Mouse (Mus musculus) heart, embryonic 11.5 days (tissue): ENCODE results near the gene Sema4a. TPM values are rescaled to one million over a fixed set of nuclear protein-coding genes. Genes with fewer than 3 reads are reported as not detected.

Experiments used
- ATAC-seq: fragments of 200-750 bp; cut with Nextera tagmentation; replicated peaks from 2 replicates; pipeline ENCODE4 v1.8.0; 2017; ENCODE audit warnings: moderate library complexity; ENCODE audit not compliant: insufficient number of reproducible peaks, low FRiP score, low TSS enrichment
- H3K27ac ChIP-seq: fragments of 300-500 bp; sonication (generic); 2 replicates; pipeline ENCODE4 v1.5.1; 2014; ENCODE audit warnings: mild to moderate bottlenecking, low read depth, low read length
- H3K27me3 ChIP-seq: fragments of 300-500 bp; sonication (generic); 2 replicates; pipeline ENCODE4 v1.6.1; 2014; ENCODE audit warnings: mild to moderate bottlenecking, low read length, mixed read lengths; ENCODE audit not compliant: control insufficient read depth, insufficient read depth
- H3K36me3 ChIP-seq: fragments of 300-500 bp; sonication (generic); 2 replicates; pipeline ENCODE4 v1.6.1; 2014; ENCODE audit warnings: mild to moderate bottlenecking, low read length, moderate library complexity, mixed read lengths; ENCODE audit not compliant: control insufficient read depth, insufficient read depth
- H3K4me1 ChIP-seq: fragments of 300-500 bp; sonication (generic); 2 replicates; pipeline ENCODE4 v1.6.1; 2014; ENCODE audit warnings: low read length; ENCODE audit not compliant: control insufficient read depth, insufficient read depth
- H3K4me2 ChIP-seq: fragments of 300-500 bp; sonication (generic); 2 replicates; pipeline ENCODE4 v1.6.1; 2014; ENCODE audit warnings: mild to moderate bottlenecking, moderate library complexity
- H3K4me3 ChIP-seq: fragments of 300-500 bp; sonication (generic); 2 replicates; pipeline ENCODE4 v1.5.1; 2014; ENCODE audit warnings: low read depth, low read length
- H3K9ac ChIP-seq: fragments of 300-500 bp; sonication (generic); 2 replicates; pipeline ENCODE4 v1.6.1; 2014; ENCODE audit warnings: mild to moderate bottlenecking, low read depth, low read length, moderate library complexity
- H3K9me3 ChIP-seq: fragments of 300-500 bp; sonication (generic); replicated peaks from 2 replicates; pipeline ENCODE4 v1.6.1; 2016; ENCODE audit warnings: low read length; ENCODE audit not compliant: control insufficient read depth
- WGBS: fragments of 180-500 bp; shearing (Covaris S2); extraction: QIAGEN DNeasy Blood & Tissue Kit; methylation state at CpG from one replicate; pipeline ENCODE4 v1.1.7; 2014; ENCODE audit not compliant: insufficient replicate concordance; 5-methylcytosine and 5-hydroxymethylcytosine counted together
- polyA plus RNA-seq: library from polyadenylated mRNA; unstranded; fragments of >200 nt; fragmentation: Nextera tagmentation; extraction: Ambion mirVana; gene quantifications from 2 replicates; pipeline ENCODE4 v1.2.1, GENCODE M21; 2014

Sema4a gene
- polyA plus RNA-seq, 1 experiment from 2014 or later, result 0.80 TPM

GRCm38 (mm10) chr3:88449395-88450023 is 11.5 kb downstream of the Sema4a start:
- peak; percentile 56; the same call in 1 of the 2 replicates for ATAC-seq
- H3K9me3 ChIP-seq, result no peaks in the 10 kb centered on the region
- H3K36me3 ChIP-seq, result no peaks in the 10 kb centered on the region
- H3K27ac ChIP-seq, result no peak overlapping the region
- peak overlapping the region; percentile 49 for H3K4me2 ChIP-seq
- H3K4me1 ChIP-seq, result no peaks in the 10 kb centered on the region
- 0 out of 2 replicates have a peak overlapping the region, but pooled peaks have one; percentile 47 for H3K9ac ChIP-seq
- H3K4me3 ChIP-seq, result 0 out of 2 replicates have a peak overlapping the region, but pooled peaks have one; percentile 3
- WGBS, result 6% methylated on average over 21 of the region's 21 CpGs
- peaks cover 28% of the 10 kb centered on the region for H3K27me3 ChIP-seq

GRCm38 (mm10) chr3:88448443-88448842 is 12.5 kb downstream of the Sema4a start:
- no peak overlapping the region for H3K4me2 ChIP-seq
- no peaks in the 10 kb centered on the region for H3K4me1 ChIP-seq
- H3K9me3 ChIP-seq, result no peaks in the 10 kb centered on the region
- H3K27ac ChIP-seq, result no peak overlapping the region
- no peak for ATAC-seq
- H3K27me3 ChIP-seq, result peaks cover 24% of the 10 kb centered on the region
- no peak overlapping the region for H3K4me3 ChIP-seq
- no peaks in the 10 kb centered on the region for H3K36me3 ChIP-seq
- H3K9ac ChIP-seq, result no peak overlapping the region
- WGBS, result 79% methylated on average over 8 of the region's 8 CpGs

- Histone ChIP-seq H3K4me1 (no peaks in the 10 kb centered on the region), H3K27me3 (peaks cover 21% of the 10 kb centered on the region), H3K4me2 (no peak overlapping the region), H3K4me3 (no peak overlapping the region), H3K27ac (no peak overlapping the region), H3K9ac (0 out of 2 replicates have a peak overlapping the region, but pooled peaks have one; percentile 43), H3K36me3 (no peaks in the 10 kb centered on the region), H3K9me3 (no peaks in the 10 kb centered on the region)
- WGBS, result 46% methylated on average over 8 of the region's 8 CpGs
- no peak for ATAC-seq
Observed at GRCm38 (mm10) chr3:88447676-88448183, 13.3 kb downstream of the Sema4a start.

GRCm38 (mm10) chr3:88446471-88447123 is 14.4 kb downstream of the Sema4a start:
- Histone ChIP-seq H3K27ac (no peak overlapping the region), H3K9me3 (no peaks in the 10 kb centered on the region), H3K27me3 (peaks cover 14% of the 10 kb centered on the region), H3K4me2 (no peak overlapping the region), H3K4me1 (no peaks in the 10 kb centered on the region), H3K4me3 (no peak overlapping the region), H3K9ac (no peak overlapping the region), H3K36me3 (no peaks in the 10 kb centered on the region)
- 61% methylated on average over 8 of the region's 8 CpGs for WGBS
- no peak for ATAC-seq

GRCm38 (mm10) chr3:88442888-88443287 is 18.1 kb downstream of the Sema4a start:
- no peak overlapping the region for H3K27ac ChIP-seq
- H3K27me3 ChIP-seq, result no peaks in the 10 kb centered on the region; the same call in none of the 2 replicates
- WGBS, result 66% methylated on average over 7 of the region's 7 CpGs
- peaks cover 3% of the 10 kb centered on the region; the same call in 1 of the 2 replicates for H3K4me1 ChIP-seq
- ATAC-seq, result no peak
- no peak overlapping the region for H3K4me2 ChIP-seq
- H3K4me3 ChIP-seq, result no peak overlapping the region
- no peaks in the 10 kb centered on the region for H3K9me3 ChIP-seq
- no peak overlapping the region for H3K9ac ChIP-seq
- no peaks in the 10 kb centered on the region for H3K36me3 ChIP-seq

- H3K4me3 ChIP-seq, result no peak overlapping the region
- H3K27me3 ChIP-seq, result no peaks in the 10 kb centered on the region; the same call in none of the 2 replicates
- H3K9ac ChIP-seq, result no peak overlapping the region
- H3K9me3 ChIP-seq, result no peaks in the 10 kb centered on the region
- no peak overlapping the region for H3K27ac ChIP-seq
- no peak for ATAC-seq
- WGBS, result 66% methylated on average over 12 of the region's 12 CpGs
- peaks cover 5% of the 10 kb centered on the region for H3K4me1 ChIP-seq
- H3K36me3 ChIP-seq, result no peaks in the 10 kb centered on the region
- H3K4me2 ChIP-seq, result no peak overlapping the region
Observed at GRCm38 (mm10) chr3:88442488-88442887, 18.5 kb downstream of the Sema4a start.

GRCm38 (mm10) chr3:88440500-88441381 is 20.2 kb downstream of the Sema4a start:
- H3K9ac ChIP-seq, result 0 out of 2 replicates have a peak overlapping the region, but pooled peaks have one; percentile 49
- H3K36me3 ChIP-seq, result no peaks in the 10 kb centered on the region
- peak overlapping the region; percentile 26 for H3K4me3 ChIP-seq
- H3K4me2 ChIP-seq, result peak overlapping the region; percentile 60
- no peak overlapping the region for H3K27ac ChIP-seq
- H3K4me1 ChIP-seq, result peaks cover 18% of the 10 kb centered on the region
- WGBS, result 16% methylated on average over 27 of the region's 27 CpGs
- no peaks in the 10 kb centered on the region; the same call in none of the 2 replicates for H3K27me3 ChIP-seq
- H3K9me3 ChIP-seq, result no peaks in the 10 kb centered on the region
- no peak for ATAC-seq

GRCm38 (mm10) chr3:88439582-88439981 is 21.4 kb downstream of the Sema4a start:
- H3K9me3 ChIP-seq, result no peaks in the 10 kb centered on the region
- no peak for ATAC-seq
- peaks cover 18% of the 10 kb centered on the region for H3K4me1 ChIP-seq
- H3K36me3 ChIP-seq, result no peaks in the 10 kb centered on the region
- no peaks in the 10 kb centered on the region; the same call in none of the 2 replicates for H3K27me3 ChIP-seq
- WGBS, result 68% methylated on average over 4 of the region's 4 CpGs
- H3K9ac ChIP-seq, result no peak overlapping the region
- H3K27ac ChIP-seq, result no peak overlapping the region
- H3K4me3 ChIP-seq, result no peak overlapping the region
- no peak overlapping the region for H3K4me2 ChIP-seq
